Mouse (Mus musculus): ENCODE measurements at regions not wholly inside any gene's neighbourhood (a gene's known extent, or its start where the extent isn't known, plus 50 kb on each side); places are given as distances from the start of the nearest gene placed in this dataset.

DNA sequence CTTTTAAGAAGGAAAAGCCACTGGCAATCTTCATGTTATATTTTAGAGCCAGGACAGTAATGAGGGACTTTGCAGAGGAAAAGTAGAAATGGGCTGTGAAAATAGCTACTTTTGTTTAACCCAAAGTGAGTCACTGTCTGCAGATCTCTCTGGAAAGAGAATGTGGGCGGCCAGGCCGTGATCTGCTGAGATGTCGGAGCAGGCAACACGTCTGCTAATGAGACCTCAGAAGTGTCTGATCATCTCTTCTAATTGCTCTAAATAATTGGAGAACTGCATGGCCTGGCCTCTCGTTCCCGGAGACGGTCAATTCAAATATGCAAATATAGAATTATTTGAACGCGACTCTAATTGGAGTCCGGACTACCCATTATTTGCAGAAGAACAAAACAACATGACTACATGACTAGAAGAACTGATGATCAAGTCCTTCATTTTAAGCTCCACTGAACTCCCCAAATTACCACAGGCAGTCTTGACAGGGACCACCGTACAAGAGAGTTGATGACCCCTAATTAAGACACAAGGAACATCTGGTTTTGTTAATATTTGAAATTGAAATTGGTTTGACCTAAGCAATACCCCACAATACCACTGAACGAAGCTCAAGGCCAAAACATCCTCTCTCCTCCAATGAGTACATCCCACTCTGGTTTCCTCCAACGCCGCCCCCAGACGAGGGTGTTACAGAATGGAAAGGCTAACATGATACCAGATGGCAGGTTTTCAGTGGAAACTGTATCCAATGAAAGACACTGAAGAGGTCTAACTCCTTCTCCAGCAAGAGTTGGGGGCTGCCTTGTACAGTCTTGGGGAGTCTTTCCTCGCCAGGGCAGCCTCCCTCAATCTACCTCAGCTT lies 290.4 kb upstream of the Runx1 start:
- no peak for ATAC-seq (ENCODE audit: extremely low read depth, insufficient number of reproducible peaks, low FRiP score, poor library complexity, severe bottlenecking)

DNA sequence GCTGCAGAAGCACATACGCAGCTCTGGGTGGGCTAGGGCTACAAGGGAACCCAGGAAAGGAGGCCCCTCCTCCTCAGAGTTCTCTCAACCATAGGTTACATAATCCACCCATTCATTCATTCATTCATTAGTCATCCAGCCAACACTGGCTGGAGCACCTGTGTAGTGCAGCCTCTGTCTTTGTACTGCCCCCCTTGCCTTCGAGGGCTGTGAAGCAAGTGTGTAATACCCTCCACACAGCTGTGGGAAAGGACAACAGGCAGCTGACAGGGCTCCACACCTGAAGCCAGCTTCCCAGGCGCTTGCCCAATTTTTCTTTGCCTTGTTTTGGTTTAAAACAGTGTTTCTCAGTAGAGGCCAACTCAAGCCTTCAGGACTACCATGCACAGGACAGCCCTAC lies 285.0 kb upstream of the Runx1 start:
- no peak for ATAC-seq (ENCODE audit: extremely low read depth, insufficient number of reproducible peaks, low FRiP score, poor library complexity, severe bottlenecking)

DNA sequence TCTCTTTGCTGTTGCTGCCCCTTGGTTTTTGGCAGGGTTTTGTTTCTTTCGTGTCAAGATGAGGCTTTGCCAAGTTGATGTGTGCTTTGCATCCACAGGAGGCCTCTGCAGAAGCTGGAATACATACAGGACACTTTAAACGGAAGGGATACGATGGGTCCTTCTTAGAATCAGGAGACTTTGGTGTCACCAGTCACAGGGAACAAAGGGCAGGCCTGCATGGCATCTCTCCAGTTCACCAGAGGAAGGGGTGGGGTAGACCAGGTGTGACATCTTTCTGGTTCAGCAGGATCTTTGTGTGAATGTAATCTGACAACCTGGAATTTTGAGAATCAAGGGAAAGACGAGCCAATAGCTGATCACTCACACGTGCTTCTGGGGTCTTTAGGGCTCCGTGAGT lies 284.5 kb upstream of the Runx1 start:
- no peak for ATAC-seq (ENCODE audit: extremely low read depth, insufficient number of reproducible peaks, low FRiP score, poor library complexity, severe bottlenecking)

DNA sequence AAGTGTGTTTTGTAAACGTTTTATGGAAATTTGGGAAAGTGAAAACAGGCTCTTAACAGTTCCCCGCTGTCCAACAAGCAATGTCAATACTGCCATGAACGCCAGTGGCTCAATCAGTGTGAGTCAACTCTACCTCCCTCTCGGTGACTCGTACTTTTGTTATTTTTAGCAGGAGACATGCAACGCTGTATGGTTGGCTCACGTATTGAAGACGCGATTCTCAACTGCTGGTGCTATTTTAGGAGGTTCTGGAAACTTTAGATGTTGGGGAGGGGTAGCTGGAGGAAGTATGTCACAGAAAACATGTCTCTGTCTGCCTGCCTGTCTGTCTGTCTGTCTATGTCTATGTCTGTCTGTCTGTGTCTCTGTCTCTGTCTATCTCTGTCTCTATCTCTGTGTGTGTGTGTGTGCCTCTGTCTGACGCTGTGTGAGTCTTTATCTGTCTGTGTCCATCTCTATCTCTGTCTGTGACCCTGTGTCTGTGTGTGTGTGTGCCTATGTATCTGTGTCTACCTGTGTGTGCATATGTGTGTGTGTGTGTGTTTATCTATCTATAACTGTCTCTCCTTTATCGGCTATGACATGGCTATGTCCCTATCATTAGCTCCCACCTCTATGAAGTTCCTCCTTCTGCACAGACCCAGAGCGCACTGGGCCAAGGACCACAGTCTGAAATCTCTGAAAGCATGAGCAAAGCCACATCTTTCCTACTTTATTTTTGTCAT lies 283.9 kb upstream of the Runx1 start:
- ATAC-seq (ENCODE audit: extremely low read depth, insufficient number of reproducible peaks, low FRiP score, poor library complexity, severe bottlenecking): no peak

GRCm38 (mm10) chr16:93107524-93107845 lies 281.5 kb upstream of the Runx1 start:
- no peak for ATAC-seq (ENCODE audit: extremely low read depth, insufficient number of reproducible peaks, low FRiP score, poor library complexity, severe bottlenecking)

GRCm38 (mm10) chr16:93106811-93107523 lies 281.0 kb upstream of the Runx1 start:
- ATAC-seq (ENCODE audit: extremely low read depth, insufficient number of reproducible peaks, low FRiP score, poor library complexity, severe bottlenecking): no peak

- ATAC-seq (ENCODE audit: extremely low read depth, insufficient number of reproducible peaks, low FRiP score, poor library complexity, severe bottlenecking): no peak
These were observed 276.2 kb upstream of the Runx1 start for GRCm38 (mm10) chr16:93102174-93102573.

- no peak for ATAC-seq (ENCODE audit: extremely low read depth, insufficient number of reproducible peaks, low FRiP score, poor library complexity, severe bottlenecking)
These were observed 272.1 kb upstream of the Runx1 start for GRCm38 (mm10) chr16:93098057-93098456.

GRCm38 (mm10) chr16:93096175-93096574 lies 270.2 kb upstream of the Runx1 start:
- no peak for ATAC-seq (ENCODE audit: extremely low read depth, insufficient number of reproducible peaks, low FRiP score, poor library complexity, severe bottlenecking)

DNA sequence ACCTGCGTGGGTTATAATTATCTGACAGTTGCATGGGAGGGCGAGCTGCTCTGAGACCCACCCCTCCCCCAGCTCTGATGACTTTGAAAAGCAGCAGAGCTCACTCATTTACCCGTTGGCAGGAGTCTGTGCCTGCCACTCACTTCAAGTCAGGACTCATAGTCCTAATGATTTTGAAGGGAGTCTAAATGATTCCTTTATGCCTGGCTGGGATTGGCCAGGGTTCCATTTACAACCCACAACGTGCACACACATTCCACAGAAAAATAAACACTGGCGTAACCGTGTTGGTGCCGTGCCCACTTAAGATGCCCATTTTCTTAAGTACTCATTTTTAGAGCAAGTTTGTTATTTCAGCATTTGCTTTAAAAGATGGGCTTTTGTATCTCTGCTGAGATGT lies 266.8 kb upstream of the Runx1 start:
- ATAC-seq (ENCODE audit: extremely low read depth, insufficient number of reproducible peaks, low FRiP score, poor library complexity, severe bottlenecking): no peak

GRCm38 (mm10) chr16:93085227-93085883 lies 259.4 kb upstream of the Runx1 start:
- ATAC-seq (ENCODE audit: extremely low read depth, insufficient number of reproducible peaks, low FRiP score, poor library complexity, severe bottlenecking): no peak

DNA sequence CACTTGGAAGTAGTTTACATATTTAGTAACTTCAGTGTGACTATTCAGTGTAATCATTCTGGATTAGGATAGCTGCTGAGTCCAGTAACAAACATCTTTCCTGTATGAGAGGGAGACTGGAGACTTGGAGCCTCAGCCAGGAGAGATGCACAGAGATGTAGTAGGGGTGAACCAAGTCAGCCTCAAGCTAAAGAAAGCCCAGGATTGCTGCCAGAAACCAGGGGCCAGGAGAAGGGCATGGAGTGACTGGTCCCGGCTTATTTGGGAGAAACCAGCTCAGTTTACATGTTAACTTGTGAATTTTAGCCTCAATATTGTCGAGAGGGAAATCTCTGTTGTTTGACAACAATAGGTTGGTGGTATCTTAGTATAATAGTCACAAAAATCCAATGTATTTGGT lies 257.8 kb upstream of the Runx1 start:
- ATAC-seq (ENCODE audit: extremely low read depth, insufficient number of reproducible peaks, low FRiP score, poor library complexity, severe bottlenecking): no peak

DNA sequence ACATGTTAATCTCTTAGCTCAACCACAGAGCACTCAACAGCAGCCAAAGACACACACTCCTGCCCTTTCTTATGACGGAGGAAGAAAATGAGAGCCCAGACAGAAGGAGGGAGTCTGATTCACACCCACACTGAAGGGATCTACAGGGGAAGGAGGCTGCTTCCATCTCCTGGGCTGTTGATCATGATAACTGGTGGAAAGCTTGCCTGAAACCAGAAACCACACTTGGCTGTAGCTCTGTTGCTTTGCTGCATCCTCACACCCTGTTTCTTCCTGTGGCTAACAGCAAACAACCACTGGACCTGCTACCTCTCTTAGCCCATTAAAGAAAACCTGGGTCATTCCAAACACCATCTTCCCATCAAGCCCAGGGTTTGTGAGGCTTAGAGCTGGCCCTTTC lies 257.2 kb upstream of the Runx1 start:
- ATAC-seq (ENCODE audit: extremely low read depth, insufficient number of reproducible peaks, low FRiP score, poor library complexity, severe bottlenecking): no peak

GRCm38 (mm10) chr16:93081533-93081932 lies 255.6 kb upstream of the Runx1 start:
- no peak for ATAC-seq (ENCODE audit: extremely low read depth, insufficient number of reproducible peaks, low FRiP score, poor library complexity, severe bottlenecking)

DNA sequence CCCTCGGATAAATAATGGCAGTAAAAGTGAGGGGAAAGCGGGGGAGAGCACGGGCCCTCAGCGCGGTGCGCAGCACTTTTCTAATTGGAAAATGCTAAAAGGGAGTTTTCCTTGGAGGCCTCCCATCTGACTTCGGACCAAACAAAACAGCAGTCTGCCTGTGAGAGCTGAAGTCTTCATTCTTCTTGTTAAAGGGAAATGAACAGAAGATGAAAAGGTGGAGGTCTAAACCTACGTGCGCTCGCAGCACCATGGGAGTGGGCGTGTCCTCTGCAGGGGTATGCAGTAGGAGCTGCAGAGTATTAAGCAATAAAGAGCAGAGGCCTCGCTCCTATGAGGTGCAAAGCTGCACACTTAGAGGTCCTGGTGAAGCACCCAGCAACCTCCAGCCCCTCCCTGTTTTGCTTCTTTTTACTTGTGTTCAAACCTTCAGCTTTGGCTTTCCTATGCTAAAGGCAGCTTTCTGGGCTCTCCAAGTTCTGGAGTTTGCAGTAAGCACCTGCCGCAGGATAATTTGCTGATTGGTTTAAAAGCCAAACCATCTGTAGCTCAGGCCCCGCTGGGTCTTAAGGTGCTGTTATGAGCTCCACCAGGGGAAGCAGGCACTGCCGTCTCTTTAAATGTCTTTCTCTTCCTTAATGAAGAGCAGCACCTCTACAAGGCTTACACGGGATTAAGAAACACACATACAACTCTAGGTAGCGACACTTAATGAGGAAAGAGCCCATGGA lies 253.9 kb upstream of the Runx1 start:
- ATAC-seq (ENCODE audit: extremely low read depth, insufficient number of reproducible peaks, low FRiP score, poor library complexity, severe bottlenecking): no peak

- ATAC-seq (ENCODE audit: extremely low read depth, insufficient number of reproducible peaks, low FRiP score, poor library complexity, severe bottlenecking): no peak
These were observed 253.0 kb upstream of the Runx1 start for GRCm38 (mm10) chr16:93078909-93079308.

DNA sequence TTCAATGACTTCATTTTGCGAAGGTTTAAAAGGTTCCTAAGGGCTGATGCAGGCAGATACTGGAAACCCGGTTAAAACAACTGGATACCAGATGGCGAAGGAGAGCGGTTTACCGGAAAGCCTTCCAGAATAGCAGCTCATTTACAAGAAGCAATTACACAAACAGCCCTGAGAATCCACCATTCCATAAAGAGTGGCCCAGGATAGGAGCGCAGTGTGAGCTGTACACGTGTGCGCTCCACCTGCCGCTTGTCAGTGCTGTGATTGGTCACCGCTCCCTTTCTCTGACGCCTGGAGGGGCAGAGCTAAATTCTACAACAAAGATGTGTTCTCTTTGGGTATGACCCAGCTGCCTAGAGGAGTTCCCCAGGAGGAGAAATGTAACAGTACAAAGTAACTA lies 249.5 kb upstream of the Runx1 start:
- no peak for ATAC-seq (ENCODE audit: extremely low read depth, insufficient number of reproducible peaks, low FRiP score, poor library complexity, severe bottlenecking)

DNA sequence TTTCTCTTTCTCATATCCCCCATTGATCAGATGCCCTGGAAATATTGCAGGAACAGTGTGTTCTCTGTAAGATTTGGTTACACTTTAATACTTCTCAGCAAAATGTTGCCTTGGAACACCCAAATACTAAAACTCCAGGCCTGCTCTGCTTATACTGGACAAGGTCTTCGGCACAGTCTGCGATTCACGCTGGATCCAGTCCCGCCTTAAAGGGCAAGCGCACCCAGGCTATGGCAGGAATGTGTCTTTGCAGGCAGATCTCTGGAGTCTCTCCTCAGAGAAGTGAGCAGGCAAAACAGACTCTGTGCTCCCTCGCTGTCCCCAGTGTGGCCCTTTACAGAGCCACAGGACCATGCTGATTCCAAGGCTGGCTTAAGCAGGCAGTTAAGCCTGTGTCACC lies 246.2 kb upstream of the Runx1 start:
- no peak for ATAC-seq (ENCODE audit: extremely low read depth, insufficient number of reproducible peaks, low FRiP score, poor library complexity, severe bottlenecking)

DNA sequence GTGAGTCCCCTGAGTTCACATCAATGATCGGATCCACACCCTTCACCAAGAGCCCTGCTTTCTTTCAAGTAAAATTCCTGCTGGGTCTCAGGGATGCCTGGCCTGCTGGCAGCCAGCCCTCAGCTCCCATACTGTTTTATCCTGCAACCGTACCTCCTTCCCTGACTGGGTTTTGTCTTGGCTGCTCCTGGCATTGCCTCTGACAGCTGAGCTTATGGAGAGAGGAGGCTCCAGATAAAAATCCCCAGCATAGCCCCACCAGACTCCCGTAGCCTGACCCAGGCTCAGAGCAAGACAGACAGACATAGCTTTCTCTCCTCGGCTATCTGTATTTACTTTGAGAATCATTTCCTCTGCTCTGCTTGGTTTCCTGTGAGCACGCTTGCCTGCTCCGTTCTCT lies 245.8 kb upstream of the Runx1 start:
- no peak for ATAC-seq (ENCODE audit: extremely low read depth, insufficient number of reproducible peaks, low FRiP score, poor library complexity, severe bottlenecking)
